Mouse (Mus musculus) MEL (cell line): ENCODE measurements around the gene Chchd1.

ENCODE experiments used
- ELF1 ChIP-seq: IDR thresholded peaks from 2 replicates; pipeline ENCODE4 v1.6.1; 2014; ENCODE audit warnings: low read depth, mild to moderate bottlenecking, inconsistent platforms, low read length, improper control_type of control experiment, moderate library complexity
- EP300 ChIP-seq, 2 experiments: IDR thresholded peaks; 2 replicates each; pipeline ENCODE4 v1.6.1; 2011; ENCODE audit warnings: improper control_type of control experiment in 2 of 2, low read length in 2 of 2, low read depth in 1 of 2, mild to moderate bottlenecking in 1 of 2
- POLR2A ChIP-seq, 2 experiments: IDR thresholded peaks; 2 replicates each; pipeline ENCODE4 v1.6.1; 2011 to 2012; ENCODE audit warnings: low read length in 2 of 2, mild to moderate bottlenecking in 2 of 2, control low read depth in 1 of 2, improper control_type of control experiment in 1 of 2, low read depth in 1 of 2, moderate library complexity in 1 of 2; ENCODE audit not compliant: control insufficient read depth in 1 of 2, insufficient read depth in 1 of 2, poor library complexity in 1 of 2
- TBP ChIP-seq: IDR thresholded peaks from 2 replicates; pipeline ENCODE4 v1.8.0; 2011; ENCODE audit warnings: low read depth, low read length, improper control_type of control experiment
- USF1 ChIP-seq: IDR thresholded peaks from 2 replicates; pipeline ENCODE4 v1.6.1; 2014; ENCODE audit warnings: low read depth, mild to moderate bottlenecking, inconsistent platforms, low read length, improper control_type of control experiment, moderate library complexity
- ZC3H11A ChIP-seq: IDR thresholded peaks from 2 replicates; pipeline ENCODE4 v1.6.1; 2012; ENCODE audit warnings: low read depth, mild to moderate bottlenecking, inconsistent platforms, low read length, improper control_type of control experiment

- TF ChIP-seq EP300 (IDR thresholded peaks at IDR 0.05; ENCODE audit: low read depth in 1 of 2, low read length in 2 of 2) (no peak), POLR2A (IDR thresholded peaks at IDR 0.05; ENCODE audit: control insufficient read depth in 1 of 2, insufficient read depth in 1 of 2, low read depth in 1 of 2, low read length in 2 of 2, poor library complexity in 1 of 2) (peak in 1 of 2 experiments; percentile 25; a peak in 1 of 4 replicates), ZC3H11A (no peak), TBP (no peak), ELF1 (no peak), USF1 (no peak)
Measured at GRCm38 (mm10) chr14:20691772-20692171, 11.0 kb upstream of the Chchd1 start.
